Mouse (Mus musculus) layer of hippocampus, adult 8-10 months (tissue): ENCODE results near the gene Dtnbp1. TPM values are rescaled to one million over a fixed set of nuclear protein-coding genes. Genes with fewer than 3 reads are reported as not detected.
A peak's percentile ranks its signal among the peaks of the same experiment; 100 is the strongest.

ENCODE experiments used
- DNase-seq, 2 experiments: peaks; one replicate each; pipeline ENCODE4 v3.0.0; 2022; ENCODE audit warnings: low spot score in 2 of 2
- total RNA-seq, 4 experiments: library from RNA; stranded (reverse); gene quantifications; 2 replicates each; pipeline ENCODE4 v1.2.4; 2022

Dtnbp1 gene
- total RNA-seq, 4 experiments from 2014 or later, result 74.6 to 81.1 (median 75.5) TPM

DNA sequence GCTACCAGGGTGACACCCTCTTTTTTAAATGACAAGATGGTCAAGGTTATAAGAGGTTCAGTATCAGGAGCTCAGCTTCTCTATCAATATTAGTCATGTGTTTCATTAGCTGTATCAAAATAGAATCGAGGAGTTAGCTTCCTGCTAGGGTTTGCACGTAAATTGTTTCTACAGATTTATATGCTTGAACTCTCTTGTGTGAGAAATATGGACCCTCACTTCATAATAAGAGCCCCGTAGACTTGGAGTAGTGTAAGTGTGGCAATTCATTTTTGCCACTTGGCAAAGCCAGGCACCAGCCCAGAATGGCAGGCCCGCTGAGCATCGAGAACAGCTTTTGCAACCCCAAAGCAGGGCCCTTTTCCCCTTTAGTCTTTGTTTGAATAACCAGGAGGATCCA, 1.1 kb upstream of the Dtnbp1 start:
- DNase-seq, result no peak

DNA sequence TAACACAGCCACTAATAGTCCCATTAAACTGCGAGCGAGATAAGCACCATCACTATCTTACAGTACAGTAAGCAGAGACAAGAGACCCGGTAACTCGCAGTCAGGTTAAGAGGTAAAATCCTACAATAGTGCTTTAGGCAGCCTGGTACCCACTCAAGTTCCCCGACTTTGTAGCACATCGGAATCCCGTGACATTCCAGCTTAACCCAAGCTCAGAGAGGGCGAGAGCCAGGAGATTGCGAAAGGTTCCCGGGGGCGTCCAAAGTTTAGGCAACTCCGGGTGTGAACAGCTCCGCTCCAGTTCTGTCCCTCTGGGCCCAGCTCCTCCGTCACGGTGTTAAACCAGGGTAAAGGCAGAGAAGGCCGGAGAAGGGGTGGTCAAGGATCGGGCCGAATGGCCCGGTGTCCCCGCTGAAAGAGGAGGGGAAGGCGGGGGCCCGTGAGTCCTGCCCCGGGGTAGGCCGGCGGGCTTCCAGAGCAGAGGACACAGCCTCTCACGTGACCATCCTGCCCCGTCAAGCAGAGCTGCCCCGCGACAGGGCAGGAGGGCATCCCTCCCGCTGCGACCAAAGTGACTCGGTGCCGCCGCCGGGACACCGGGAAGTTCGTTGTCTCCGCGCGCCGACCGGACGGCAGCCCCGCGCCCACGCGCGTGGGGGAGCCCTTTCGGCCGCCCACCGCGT, 578 bp downstream of the Dtnbp1 start:
- DNase-seq, result no peak

DNA sequence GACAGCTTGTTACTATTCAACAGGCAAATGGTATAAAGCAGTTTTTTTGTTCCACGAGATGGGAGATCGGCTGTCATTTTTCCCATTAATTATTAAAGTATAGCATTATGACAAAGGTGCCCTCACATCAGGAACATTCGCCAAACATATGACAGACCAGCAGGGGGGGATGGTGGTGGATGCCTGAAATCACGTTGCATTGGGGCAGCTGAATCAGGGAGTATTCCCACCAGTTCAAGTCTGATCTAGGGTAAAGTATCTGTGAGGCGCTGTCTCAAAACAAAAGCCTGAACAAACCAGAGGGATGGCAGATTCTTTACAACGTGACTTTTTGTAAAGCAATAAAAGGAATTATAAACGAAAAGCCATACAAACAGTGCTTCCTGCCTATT, 1.1 kb downstream of the Dtnbp1 start:
- DNase-seq, result no peak

DNA sequence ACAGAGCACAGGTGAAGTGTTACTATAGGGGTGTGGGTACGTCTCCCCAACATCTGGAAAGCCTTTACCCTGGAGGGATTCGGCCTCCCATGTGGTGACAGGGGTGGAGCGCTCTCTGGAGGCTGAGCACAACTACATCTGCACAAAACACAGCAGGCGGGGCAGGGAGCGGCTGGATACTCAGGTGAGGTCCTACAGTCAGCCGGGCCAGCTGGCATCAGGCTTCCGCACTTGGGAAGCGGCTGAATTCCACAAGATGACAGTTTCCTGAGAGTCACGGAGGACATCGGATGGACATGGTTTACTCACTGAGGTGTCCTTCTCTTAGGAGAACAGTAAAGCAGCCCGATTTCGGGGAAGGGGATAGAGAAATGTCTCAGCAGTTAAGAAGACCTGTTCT, 2.7 kb downstream of the Dtnbp1 start:
- no peak for DNase-seq

DNA sequence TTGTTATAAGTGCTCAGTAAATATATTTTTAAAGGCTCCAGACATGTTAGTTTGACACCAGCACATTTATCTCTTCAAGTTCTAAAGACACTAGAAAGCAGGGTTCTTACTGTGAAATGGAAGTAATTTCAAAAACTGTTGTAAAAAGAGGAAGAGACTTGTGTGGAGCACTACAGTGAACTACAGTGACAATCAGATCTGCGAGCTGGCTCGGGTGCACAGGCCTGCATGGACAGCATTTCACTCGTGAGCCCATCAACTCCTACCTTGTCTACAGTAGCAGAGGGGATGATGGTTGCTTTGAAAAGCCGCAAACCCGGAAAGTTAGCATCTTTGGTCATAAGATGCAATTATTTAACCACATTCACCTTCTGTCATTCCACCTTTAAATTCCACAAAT, 5.6 kb downstream of the Dtnbp1 start:
- no peak for DNase-seq

DNA sequence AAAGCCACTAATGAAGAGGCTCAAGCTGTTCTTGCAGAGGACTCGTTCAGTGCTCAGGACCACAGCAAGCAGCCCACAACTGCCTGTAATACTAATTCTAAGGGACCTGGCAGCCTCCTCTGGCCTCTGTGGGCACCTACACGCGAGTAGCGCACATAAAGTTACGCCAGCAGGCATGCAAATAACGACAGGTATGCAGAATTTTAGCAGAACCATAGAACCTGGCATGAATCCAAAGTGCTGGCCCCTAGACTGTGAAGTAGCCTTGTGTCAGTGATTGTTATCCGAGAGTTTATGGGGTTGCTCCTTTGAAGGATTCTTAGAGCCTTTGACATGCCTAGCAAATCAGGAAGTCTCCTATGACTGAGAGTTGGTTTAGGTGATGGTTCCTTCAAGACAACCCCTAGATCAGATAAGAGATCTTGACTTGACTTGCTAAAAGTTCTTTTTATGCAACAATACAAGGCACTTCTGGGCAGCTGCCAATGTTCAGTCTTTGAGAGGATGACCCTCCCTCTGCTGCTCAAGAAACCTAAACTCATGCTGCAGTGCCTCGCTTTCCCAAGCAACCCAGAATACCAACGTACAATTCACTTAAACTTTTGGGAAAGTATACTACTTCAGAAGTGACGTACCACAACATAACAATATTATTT, 9.3 kb downstream of the Dtnbp1 start:
- DNase-seq, result no peak

DNA sequence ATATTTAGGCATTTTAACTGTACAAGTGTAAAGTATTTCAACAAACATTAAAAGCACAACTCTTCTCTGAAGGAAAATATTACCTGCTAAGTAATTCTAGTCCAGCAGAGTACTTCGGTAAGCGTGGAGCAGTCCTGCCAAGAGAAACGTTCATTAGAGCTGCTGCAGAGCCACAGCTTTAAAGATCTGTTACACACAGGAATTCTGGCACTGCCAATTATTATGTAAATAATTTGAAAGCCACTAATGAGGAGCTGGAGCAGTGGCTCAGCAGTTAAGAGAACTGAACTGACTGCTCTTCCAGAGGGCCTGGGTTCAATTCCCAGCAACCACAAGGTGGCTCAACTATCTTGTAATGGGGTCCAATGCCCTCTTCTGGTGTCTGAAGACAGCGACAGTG, 10.0 kb downstream of the Dtnbp1 start:
- DNase-seq, result no peak

DNA sequence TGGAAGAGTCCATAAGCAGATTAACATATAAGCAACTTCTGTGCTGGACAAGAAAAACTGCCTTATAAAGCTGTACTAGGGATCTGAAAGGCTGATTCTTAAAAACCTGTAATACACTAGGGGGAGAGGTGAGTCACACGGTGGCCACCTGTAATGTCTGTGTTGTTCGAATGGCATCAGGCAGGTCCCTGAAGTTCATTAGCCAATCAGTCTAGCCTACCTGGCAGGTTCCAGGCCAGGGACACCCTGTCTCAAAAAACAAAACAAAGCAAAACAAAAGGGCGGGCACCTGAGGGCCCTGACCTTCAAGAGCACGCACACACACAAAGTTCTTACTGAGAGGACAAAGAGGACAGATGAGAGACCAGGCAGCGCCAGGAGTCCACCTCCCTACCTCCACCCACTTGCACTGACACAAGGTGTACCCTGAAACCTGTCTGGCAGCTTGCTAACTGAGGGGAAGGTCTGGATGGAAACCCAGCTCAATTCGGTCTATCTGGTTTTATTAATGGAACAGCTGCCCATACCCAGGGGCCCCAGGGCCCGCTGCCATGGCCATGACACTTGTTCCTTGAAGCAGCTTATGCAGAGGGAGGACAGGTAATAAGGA, 11.8 kb downstream of the Dtnbp1 start:
- DNase-seq, result no peak

DNA sequence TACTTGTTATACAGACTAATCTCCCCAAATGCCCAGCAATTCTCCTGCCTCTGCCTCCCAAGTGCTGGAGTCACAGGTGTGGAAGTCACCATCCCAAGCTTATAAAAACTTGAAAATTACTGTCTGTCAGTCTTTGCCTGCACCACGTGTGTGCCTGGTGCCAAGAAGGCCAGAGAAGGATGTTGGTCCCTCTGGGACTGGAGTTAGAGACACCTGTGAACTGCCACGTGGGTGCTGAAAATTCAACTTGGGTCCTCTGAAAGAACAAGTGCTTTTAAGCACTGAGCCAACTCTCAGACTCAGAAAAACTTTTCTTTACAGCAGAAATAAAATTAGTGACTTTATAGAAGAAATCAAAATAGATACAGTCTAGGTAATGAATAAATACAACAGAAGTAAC, 15.6 kb downstream of the Dtnbp1 start:
- DNase-seq, result no peak

DNA sequence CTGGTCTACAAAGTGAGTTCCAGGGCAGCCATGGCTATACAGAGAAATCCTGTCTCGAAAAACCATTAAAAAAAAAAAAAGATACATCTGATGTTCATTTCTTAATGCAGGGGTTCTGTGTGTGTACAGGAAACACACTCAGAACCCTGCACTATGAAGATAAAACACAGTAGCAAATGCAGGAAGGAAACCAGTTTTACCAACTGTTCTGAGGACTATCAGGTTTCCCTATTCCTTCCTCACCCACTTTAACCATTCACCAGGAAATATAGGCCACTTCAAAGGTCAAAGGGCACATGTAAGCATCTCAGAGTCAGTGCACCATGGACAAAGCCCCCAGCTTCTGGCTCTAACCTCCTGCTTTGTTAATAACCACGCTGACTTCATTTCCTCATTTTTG, 16.6 kb downstream of the Dtnbp1 start:
- DNase-seq, result no peak

DNA sequence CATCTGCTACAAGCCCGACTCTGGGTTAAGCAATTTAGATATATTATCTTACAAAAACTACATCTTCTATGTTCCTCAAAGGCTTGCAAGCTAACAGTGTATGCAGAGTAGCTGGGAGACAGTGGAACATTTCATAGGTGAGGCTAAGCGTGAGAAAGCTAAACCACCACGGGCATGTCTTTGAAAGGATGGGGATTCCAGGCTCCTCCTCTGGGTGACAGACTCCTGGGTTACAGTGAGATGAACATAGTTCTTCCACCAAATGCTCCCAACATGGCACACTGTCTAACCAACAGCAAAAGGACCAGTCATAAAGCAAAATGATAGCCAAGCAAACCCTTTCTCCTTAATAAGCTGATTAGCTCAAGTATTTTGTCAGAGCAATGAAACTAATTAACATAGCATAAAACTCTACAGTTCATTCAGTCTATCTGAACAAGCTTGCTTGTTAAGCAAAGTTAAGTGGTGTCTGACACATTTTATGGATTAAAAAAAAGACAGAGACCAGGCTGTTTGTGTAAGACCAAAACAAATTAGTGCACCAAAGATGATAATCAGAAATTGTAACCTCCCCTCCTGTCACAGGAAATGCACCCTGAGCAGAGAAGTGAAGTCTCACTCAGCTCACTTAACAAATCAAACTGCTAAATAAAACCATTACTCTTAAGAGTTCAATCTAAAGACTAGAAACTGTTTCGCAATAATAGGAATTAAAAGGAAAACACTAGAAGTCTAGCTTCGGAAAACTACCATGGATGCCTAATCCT, 18.1 kb downstream of the Dtnbp1 start:
- DNase-seq, result no peak

DNA sequence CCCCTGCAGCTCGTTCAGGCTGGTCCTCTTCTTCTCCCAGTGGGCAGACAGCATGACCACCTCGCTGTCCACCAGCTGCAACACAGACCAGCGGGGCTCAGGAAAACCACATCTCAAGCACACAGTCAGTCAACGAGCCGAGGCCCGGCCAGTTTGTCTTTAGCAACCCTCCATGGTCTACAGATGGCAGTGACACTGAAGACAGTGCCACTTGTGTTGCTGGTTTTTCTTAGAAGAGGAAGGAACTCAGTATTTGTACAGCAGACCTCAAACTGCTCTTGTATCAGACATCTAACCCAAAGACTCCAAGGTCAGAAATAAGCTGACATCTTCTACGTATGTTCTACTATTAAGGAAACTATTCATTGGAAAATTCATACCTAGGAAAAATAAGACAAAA, 19.1 kb downstream of the Dtnbp1 start:
- no peak for DNase-seq

DNA sequence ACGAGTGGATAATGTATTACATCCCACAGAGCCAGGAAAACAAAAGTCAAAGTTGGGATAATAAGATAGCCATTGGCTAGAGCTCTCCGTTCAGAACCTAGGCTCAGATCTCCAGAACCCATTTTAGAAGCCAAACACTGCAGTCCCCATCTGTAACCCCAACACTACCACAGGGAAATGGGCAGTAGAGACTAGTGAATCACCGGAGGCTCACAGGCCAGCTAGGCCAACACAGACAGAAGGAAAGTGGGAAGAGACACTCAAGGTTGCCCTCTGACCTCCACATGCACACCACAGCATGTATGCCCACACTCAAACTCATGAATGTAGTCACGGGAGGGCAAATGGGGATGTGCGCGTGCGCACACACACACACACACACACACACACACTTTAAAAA, 22.5 kb downstream of the Dtnbp1 start:
- DNase-seq, result no peak

DNA sequence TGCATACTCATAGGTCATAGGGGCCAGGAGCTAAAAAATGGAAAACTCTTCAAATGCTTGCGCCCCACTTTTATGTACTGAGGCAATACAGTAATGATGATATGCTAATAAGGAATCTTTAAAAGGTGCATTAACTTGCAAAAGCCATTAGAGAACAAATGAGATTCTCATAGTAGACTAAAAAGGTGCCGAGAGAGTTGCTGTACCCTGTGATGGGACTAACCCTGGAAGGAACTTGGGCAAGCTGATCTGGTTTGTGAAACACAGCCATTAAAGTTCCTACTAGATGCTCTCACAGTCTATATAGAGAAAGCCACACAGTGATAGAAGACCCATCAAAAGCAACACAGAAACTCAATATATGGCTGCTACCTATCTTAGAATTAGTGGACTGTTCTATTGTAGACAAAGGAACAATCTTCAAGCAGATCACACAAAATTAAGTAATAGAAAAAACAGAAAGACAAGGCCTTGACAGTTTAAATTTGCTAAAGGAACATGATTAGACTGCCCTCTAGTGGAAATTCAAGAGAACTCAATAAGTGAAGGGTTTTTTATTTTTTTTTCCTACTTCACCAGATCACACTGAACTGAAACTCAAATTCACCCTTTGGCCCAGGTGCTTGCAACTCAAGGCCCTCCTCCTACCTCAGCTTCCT, 24.3 kb downstream of the Dtnbp1 start:
- no peak for DNase-seq

DNA sequence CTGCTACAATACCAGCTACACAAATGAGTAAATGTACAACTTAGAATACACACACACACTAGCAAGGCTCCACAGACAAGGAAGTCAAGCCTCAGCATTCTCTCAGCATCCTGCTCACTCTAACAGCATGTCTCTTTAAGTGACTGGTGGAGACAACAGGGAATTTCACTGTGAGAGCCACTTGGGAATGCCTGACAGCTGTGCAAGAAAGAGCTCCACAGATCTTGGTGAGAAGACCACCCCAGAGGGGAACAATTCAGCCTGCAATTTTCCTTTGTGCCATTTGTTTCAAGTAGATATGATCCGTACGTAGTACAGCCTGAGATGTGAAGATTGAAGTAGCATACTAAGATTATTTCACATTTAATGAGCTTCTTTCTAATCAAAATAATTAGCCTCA, 24.9 kb downstream of the Dtnbp1 start:
- no peak for DNase-seq

DNA sequence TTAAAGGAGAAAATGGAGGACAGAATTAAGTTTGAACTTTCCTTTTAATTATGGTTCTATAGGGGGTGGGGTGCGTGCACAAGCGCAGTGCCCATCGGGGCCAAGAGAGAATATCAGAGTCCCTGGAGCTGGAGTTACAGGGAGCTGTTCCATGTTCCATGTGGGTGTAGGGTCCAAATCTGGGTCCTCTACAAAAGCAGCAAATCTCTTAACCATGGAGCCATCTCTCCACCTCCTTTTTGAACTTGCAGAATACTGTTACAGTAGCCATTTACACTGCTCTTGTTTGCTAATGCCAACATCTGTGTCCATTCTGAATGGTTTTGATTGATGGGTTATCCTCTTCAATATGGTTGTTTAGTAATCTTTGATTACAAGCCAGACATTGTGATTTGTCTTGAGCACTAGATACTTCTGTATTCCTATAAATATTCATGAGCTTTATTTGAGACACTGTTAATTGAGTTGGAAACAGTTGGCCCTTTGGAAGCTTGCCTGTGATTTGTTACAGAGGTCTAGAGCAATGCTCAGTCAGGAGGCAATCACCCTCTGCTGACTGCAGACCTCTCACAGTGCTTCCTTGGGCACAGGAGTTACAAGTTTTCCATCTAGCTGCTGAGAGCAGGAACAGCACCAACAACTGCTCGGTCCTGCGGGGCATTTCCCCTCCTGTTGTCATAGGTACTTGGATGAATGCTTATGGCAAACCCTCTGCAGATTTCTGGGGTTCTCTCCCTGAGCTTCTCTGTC, 41.2 kb downstream of the Dtnbp1 start:
- peak in 1 of 2 experiments; percentile 37 for DNase-seq

DNA sequence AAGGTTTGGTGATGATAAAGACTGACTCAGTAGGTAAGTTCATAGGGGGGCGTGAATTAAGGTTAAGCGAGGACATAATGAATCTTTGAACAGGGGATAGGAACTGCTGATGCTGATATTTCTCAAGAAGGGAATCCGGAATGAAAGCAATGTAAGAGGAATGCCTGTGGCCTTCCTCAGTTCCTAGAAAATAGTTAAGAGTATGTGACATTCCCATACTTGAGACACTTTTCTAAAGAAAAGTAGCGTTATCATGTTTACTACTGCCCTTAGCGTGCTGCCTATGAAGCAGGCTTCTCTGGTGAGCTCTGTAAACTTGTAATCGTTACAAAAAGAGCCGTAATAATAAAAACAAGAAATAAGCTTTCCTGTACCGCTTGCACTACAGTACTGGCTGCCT, 44.9 kb downstream of the Dtnbp1 start:
- no peak for DNase-seq

DNA sequence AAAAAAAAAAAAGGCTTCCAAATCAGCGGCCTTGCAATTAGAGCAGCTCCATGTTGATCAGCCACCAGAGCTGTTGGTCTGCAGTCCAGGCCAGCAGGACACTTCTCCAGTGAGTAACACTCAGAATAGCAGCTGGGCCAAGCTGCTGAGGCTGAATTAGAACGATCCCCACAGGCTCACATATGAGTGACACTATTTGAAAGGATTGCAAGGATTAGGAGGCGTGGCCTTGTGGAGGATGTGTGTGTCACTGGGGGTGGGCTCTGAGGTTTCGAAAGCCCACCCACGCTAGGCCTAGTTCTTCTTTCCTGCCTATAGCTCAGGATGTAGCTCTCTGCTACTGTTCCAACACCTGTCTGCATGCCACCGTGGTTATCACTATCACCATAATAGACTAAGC, 46.2 kb downstream of the Dtnbp1 start:
- DNase-seq, result no peak

DNA sequence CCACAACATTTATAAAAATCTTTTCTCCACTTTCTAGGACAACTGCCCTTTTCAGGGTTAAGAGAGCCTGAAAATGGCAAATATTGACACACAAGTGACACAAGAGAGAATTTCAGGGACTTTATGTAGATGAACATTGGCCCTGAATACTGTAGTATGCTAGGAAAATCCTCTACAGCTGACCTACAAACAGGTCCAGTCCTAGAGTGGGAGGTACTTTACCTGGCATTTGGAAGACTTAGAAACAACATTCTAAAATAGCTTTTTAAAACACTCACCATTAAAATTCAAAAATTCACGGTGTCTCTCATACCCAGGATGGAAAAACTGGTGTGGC, 47.7 kb downstream of the Dtnbp1 start:
- DNase-seq, result no peak

DNA sequence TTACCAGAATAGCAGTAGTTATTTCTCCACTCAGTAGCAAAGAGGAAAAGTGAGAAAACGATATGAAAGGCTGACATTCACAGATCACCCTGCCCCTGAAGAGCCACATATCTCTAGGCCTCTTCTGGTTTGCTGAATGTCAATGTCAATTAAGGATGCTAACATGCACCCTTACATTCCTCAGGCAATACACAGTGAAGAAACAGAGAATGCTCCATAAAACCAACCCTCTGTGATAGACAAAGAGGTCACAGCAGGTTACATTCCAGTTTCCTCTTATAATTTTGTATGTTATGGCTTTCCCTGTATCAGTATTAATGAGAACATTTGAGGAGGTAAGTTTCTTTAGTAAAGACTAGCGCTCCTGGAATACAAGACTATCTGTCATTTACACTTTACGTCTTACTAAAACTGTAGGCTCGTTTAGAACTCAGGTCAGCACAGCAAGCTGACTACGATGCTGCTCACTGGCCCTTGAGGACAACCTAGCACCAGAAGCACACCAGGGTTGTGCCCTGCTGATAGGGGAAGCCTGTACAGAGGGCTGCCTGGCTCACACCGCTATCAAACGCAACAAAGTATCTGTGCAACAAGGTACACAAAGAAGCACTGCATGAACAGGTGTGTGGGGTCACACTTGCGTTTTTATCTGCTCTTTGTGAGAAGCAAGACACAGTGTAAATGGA, 48.3 kb downstream of the Dtnbp1 start:
- no peak for DNase-seq
